Mouse (Mus musculus): Measurements from ENCODE around the gene D430042O09Rik. TPM values are rescaled to one million over a fixed set of nuclear protein-coding genes. Genes with fewer than 3 reads are reported as not detected.

The D430042O09Rik gene
- total RNA-seq, 2 experiments from 2014 or later = 18.1 to 25.4 TPM

- no peak for DNase-seq (ENCODE audit: low spot score in 2 of 2)
Observed at GRCm38 (mm10) chr7:125790039-125790438, 82.4 kb downstream of the D430042O09Rik start.

GRCm38 (mm10) chr7:125806571-125806970 lies 98.9 kb downstream of the D430042O09Rik start:
- DNase-seq (ENCODE audit: low spot score in 2 of 2) = no peak

GRCm38 (mm10) chr7:125808210-125808609 lies 100.5 kb downstream of the D430042O09Rik start:
- DNase-seq (ENCODE audit: low spot score in 2 of 2) = no peak

- no peak for DNase-seq (ENCODE audit: low spot score in 2 of 2)
Observed at GRCm38 (mm10) chr7:125812721-125813120, 105.0 kb downstream of the D430042O09Rik start.

GRCm38 (mm10) chr7:125815733-125816132 lies 108.0 kb downstream of the D430042O09Rik start:
- no peak for DNase-seq (ENCODE audit: low spot score in 2 of 2)

GRCm38 (mm10) chr7:125818301-125818712 lies 110.6 kb downstream of the D430042O09Rik start:
- DNase-seq (ENCODE audit: low spot score in 2 of 2) = no peak

GRCm38 (mm10) chr7:125820233-125820632 lies 112.5 kb downstream of the D430042O09Rik start:
- DNase-seq (ENCODE audit: low spot score in 2 of 2) = no peak

- no peak for DNase-seq (ENCODE audit: low spot score in 2 of 2)
Observed at GRCm38 (mm10) chr7:125826425-125826824, 118.7 kb downstream of the D430042O09Rik start.

GRCm38 (mm10) chr7:125826887-125827286 lies 119.2 kb downstream of the D430042O09Rik start:
- DNase-seq (ENCODE audit: low spot score in 2 of 2) = peak in 1 of 2 experiments; percentile 38

GRCm38 (mm10) chr7:125827420-125827819 lies 119.7 kb downstream of the D430042O09Rik start:
- no peak for DNase-seq (ENCODE audit: low spot score in 2 of 2)

- no peak for DNase-seq (ENCODE audit: low spot score in 2 of 2)
Observed at GRCm38 (mm10) chr7:125828561-125828960, 120.9 kb downstream of the D430042O09Rik start.

GRCm38 (mm10) chr7:125829121-125829666 lies 121.5 kb downstream of the D430042O09Rik start:
- no peak for DNase-seq (ENCODE audit: low spot score in 2 of 2)

- DNase-seq (ENCODE audit: low spot score in 2 of 2) = no peak
Observed at GRCm38 (mm10) chr7:125832767-125833166, 125.1 kb downstream of the D430042O09Rik start.

- DNase-seq (ENCODE audit: low spot score in 2 of 2) = no peak
Observed at GRCm38 (mm10) chr7:125833471-125833870, 125.8 kb downstream of the D430042O09Rik start.

- no peak for DNase-seq (ENCODE audit: low spot score in 2 of 2)
Observed at GRCm38 (mm10) chr7:125838078-125838742, 130.5 kb downstream of the D430042O09Rik start.

- DNase-seq (ENCODE audit: low spot score in 2 of 2) = no peak
Observed at GRCm38 (mm10) chr7:125845611-125846010, 137.9 kb downstream of the D430042O09Rik start.

GRCm38 (mm10) chr7:125846866-125847527 lies 139.3 kb downstream of the D430042O09Rik start:
- DNase-seq (ENCODE audit: low spot score in 2 of 2) = no peak

- no peak for DNase-seq (ENCODE audit: low spot score in 2 of 2)
Observed at GRCm38 (mm10) chr7:125847528-125847866, 139.8 kb downstream of the D430042O09Rik start.

GRCm38 (mm10) chr7:125859564-125859963 lies 151.9 kb downstream of the D430042O09Rik start:
- no peak for DNase-seq (ENCODE audit: low spot score in 2 of 2)

- DNase-seq (ENCODE audit: low spot score in 2 of 2) = no peak
Observed at GRCm38 (mm10) chr7:125860421-125860820, 152.7 kb downstream of the D430042O09Rik start.

- no peak for DNase-seq (ENCODE audit: low spot score in 2 of 2)
Observed at GRCm38 (mm10) chr7:125864026-125864425, 156.3 kb downstream of the D430042O09Rik start.

GRCm38 (mm10) chr7:125865234-125865633 lies 157.5 kb downstream of the D430042O09Rik start:
- no peak for DNase-seq (ENCODE audit: low spot score in 2 of 2)

Measured in adrenal gland, adult 18-20 months (tissue).